Mouse (Mus musculus) intestine, embryonic 14.5 days (tissue): ENCODE data around the gene Rasa4. TPM values are rescaled to one million over a fixed set of nuclear protein-coding genes. Genes with fewer than 3 reads are reported as not detected.

Experiments
- ATAC-seq: fragments of 200-750 bp; cut with Nextera tagmentation; replicated peaks from 2 replicates; pipeline ENCODE4 v1.8.0; 2017; ENCODE audit warnings: low read depth, moderate number of reproducible peaks, moderate TSS enrichment, moderate library complexity; ENCODE audit not compliant: low FRiP score, low TSS enrichment
- DNase-seq: peaks from one replicate; pipeline ENCODE4 v3.0.0-alpha.2; 2018; ENCODE audit warnings: low spot score
- H3K27ac ChIP-seq: fragments of 300-500 bp; sonication (generic); 2 replicates; pipeline ENCODE4 v1.5.1; 2014; ENCODE audit warnings: low read depth, mild to moderate bottlenecking, control low read depth
- H3K27me3 ChIP-seq: fragments of 300-500 bp; sonication (generic); replicated peaks from 2 replicates; pipeline ENCODE4 v1.6.1; 2014; ENCODE audit warnings: low read length, control low read depth; ENCODE audit not compliant: control insufficient read depth, insufficient read depth
- H3K36me3 ChIP-seq: fragments of 300-500 bp; sonication (generic); 2 replicates; pipeline ENCODE4 v1.6.1; 2014; ENCODE audit warnings: low read length, control low read depth; ENCODE audit not compliant: control insufficient read depth, insufficient read depth
- H3K4me1 ChIP-seq: fragments of 300-500 bp; sonication (generic); replicated peaks from 2 replicates; pipeline ENCODE4 v1.6.1; 2014; ENCODE audit warnings: low read length, control low read depth, mixed read lengths; ENCODE audit not compliant: control insufficient read depth, insufficient read depth
- H3K4me2 ChIP-seq: fragments of 300-500 bp; sonication (generic); 2 replicates; pipeline ENCODE4 v1.6.1; 2014; ENCODE audit warnings: low read length
- H3K4me3 ChIP-seq: fragments of 300-500 bp; sonication (generic); 2 replicates; pipeline ENCODE4 v1.5.1; 2014; ENCODE audit warnings: low read depth, low read length, control low read depth, mixed read lengths
- H3K9ac ChIP-seq: fragments of 300-500 bp; sonication (generic); 2 replicates; pipeline ENCODE4 v1.6.1; 2014; ENCODE audit warnings: mild to moderate bottlenecking, low read length
- H3K9me3 ChIP-seq: fragments of 300-500 bp; sonication (generic); 2 replicates; pipeline ENCODE4 v1.6.1; 2016; ENCODE audit warnings: low read length, control low read depth; ENCODE audit not compliant: control insufficient read depth
- WGBS: fragments of 180-500 bp; shearing (Covaris S2); extraction: QIAGEN DNeasy Blood & Tissue Kit; methylation state at CpG from one replicate; pipeline ENCODE4 v1.1.7; 2014; 5-methylcytosine and 5-hydroxymethylcytosine counted together
- polyA plus RNA-seq: library from polyadenylated mRNA; unstranded; fragments of >200 nt; fragmentation: Nextera tagmentation; extraction: Ambion mirVana; gene quantifications from 2 replicates; pipeline ENCODE4 v1.2.1, GENCODE M21; 2014

Rasa4 gene
- 22.6 and 26.1 TPM in 2 replicates for polyA plus RNA-seq

DNA sequence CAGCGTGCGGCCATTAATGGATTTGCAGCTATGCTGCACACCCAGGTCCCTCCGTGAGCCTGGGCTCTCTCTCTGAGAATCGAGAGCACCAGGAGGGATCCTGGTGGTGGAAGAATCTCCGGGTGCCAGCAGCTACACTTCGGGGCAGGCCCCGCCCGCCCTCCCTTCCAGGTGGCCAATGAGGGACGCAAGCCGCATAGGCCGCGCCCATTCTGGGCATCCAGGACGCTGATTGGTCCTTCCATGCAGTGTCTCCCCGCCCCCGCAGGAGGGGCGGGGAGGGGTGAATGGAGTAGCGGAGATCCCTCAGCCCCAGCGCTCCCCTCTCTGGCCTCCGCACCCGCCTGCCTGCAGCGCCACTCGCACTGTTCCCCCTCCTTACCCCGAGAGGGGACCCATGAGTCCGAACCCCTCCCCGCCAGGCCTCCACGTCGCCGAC, at the start of gene Rasa4:
Gene Rasa4 (plus strand): TSS at position 248 of the 439 bp plus-strand sequence.
- WGBS: 0% methylated on average over 27 of the region's 28 CpGs
- H3K36me3 ChIP-seq: no peaks in the 10 kb centered on the region
- no peaks in the 10 kb centered on the region for H3K27me3 ChIP-seq
- peak; percentile 92 for DNase-seq
- peak within 1 kb of the TSS; percentile 96 for H3K4me2 ChIP-seq
- H3K4me3 ChIP-seq: peak within 1 kb of the TSS; percentile 63
- 0 out of 2 replicates have a peak, but pooled peaks cover 3% of the 10 kb centered on the region for H3K4me1 ChIP-seq
- peak within 1 kb of the TSS; percentile 54 for H3K9ac ChIP-seq
- H3K27ac ChIP-seq: 0 out of 2 replicates have a peak within 1 kb of the TSS, but pooled peaks have one; percentile 19
- no peaks in the 10 kb centered on the region for H3K9me3 ChIP-seq
- peak; percentile 94 for ATAC-seq

DNA sequence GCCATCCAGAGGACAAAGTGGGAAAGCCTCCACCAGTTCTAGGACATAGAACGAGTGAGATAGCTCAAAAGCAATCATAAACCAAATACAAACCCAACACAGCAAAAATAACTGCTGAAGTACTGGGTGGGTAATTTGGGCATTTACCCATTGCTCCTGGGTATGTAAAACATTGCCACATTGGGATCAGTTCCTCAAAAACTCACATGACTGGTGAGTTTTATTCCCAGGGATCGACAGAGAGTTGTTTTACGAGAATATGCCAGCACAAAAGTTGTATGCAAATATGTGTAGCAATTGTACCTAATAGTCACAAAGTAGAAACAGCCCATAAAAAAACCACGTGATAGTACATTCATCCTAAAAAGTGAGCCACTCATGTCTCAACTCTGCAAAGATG, 48.8 kb upstream of the Rasa4 start:
- Histone ChIP-seq H3K4me1 (no peaks in the 10 kb centered on the region), H3K36me3 (peaks cover 22% of the 10 kb centered on the region), H3K9me3 (no peaks in the 10 kb centered on the region), H3K9ac (no peak overlapping the region), H3K4me3 (no peak overlapping the region), H3K4me2 (no peak overlapping the region), H3K27me3 (no peaks in the 10 kb centered on the region), H3K27ac (no peak overlapping the region)
- DNase-seq (no peak), ATAC-seq (no peak)
- WGBS: 79% methylated on average over 4 of the region's 4 CpGs

DNA sequence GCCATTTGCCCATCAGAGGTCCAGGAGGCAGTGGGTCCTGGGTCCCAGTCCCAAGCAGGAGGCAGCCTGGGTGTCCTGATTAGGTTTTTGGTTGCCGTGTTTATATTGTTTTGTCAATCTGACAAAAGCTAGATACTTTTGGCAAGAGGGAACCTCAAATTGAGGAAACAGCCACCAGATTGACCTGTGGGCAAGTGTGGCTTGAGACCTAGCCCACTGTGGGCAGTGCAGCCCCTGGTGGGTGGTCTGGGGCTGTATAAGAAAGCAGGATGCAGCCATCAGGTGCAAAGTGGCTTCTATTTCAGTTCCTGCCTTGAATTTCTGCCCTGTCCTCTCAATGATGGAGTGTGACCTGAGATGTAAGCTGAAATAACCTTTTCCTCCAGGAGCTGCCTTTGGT, 48.4 kb upstream of the Rasa4 start:
- Histone ChIP-seq H3K4me1 (no peaks in the 10 kb centered on the region), H3K4me2 (no peak overlapping the region), H3K36me3 (peaks cover 18% of the 10 kb centered on the region), H3K27me3 (no peaks in the 10 kb centered on the region), H3K9ac (no peak overlapping the region), H3K27ac (no peak overlapping the region), H3K4me3 (no peak overlapping the region), H3K9me3 (no peaks in the 10 kb centered on the region)
- DNase-seq (no peak), ATAC-seq (no peak)
- WGBS: 82% methylated on average over 1 of the region's 1 CpGs

DNA sequence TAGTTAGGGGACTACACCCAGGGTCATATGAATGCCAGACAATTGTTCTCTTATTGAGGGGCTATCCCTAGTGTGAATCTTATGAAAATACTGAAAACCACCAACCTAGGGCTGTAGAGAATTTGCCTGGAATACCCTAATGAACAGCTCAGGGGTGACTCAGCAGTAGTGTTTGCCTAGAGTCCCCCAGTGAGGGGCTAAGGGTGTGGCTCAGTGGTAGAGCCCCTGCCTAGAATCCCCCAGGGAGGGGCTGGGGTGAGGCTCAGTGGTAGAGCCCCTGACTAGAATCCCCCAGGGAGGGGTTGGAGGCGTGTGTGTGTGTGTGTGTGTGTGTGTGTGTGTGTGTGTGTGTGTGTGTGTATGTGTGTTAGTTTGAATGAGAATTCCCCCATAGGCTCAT, 47.0 kb upstream of the Rasa4 start:
- no peak overlapping the region for H3K27ac ChIP-seq
- ATAC-seq: no peak
- WGBS: 92% methylated on average over 1 of the region's 1 CpGs
- no peak for DNase-seq
- H3K4me2 ChIP-seq: no peak overlapping the region
- no peaks in the 10 kb centered on the region for H3K9me3 ChIP-seq
- H3K9ac ChIP-seq: no peak overlapping the region
- peaks cover 5% of the 10 kb centered on the region for H3K36me3 ChIP-seq
- no peaks in the 10 kb centered on the region for H3K27me3 ChIP-seq
- H3K4me1 ChIP-seq: no peaks in the 10 kb centered on the region
- no peak overlapping the region for H3K4me3 ChIP-seq

DNA sequence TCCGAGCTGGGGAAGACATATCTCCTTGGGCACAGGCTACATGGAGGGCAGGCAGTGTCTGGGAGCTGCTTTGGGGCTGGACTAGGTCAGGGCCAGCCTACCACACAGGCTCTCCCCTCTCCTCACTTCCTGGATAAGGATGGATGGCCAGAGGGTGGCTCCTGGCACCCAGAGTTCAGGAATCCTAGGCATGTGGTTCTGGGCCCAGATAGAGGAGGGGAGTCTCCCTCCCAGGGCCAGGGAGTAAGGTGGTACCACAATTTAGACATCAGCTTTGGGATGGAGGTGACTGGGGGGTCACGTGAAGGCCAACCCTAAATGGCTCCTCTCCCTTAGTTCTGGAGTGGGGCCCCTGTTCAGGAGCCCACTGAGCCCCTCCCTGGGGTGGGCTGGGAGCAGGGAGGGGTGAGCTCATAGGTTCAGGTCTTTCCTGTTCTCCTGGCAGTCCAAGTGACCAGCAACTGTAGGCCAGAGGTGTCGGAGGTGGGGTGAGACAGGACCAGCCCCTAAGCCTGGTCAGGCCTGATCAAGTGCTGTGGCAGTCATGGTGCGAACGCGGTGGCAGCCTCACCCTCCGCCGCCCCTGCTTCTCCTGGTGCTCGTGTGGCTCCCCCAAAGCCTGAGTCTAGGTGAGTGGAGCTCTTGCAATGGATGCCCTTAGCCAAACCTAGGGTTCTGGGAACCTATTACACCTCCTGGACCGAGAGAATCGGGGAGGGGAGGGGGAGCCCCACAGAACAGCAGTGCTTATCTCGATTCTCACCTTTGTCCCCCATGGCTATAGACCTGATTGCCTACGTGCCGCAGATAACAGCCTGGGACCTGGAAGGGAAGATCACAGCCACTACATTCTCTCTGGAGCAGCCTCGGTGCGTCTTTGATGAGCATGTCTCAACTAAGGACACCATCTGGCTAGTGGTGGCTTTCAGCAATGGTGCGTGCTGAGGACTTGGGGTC, 45.2 kb upstream of the Rasa4 start, which contains the start of gene Upk3b:
Gene Upk3b (plus strand): TSS at position 239 of the 957 bp plus-strand sequence.
- WGBS: 53% methylated on average over 17 of the region's 17 CpGs
- H3K27me3 ChIP-seq: no peaks in the 10 kb centered on the region
- DNase-seq (peak; percentile 62), ATAC-seq (peak; percentile 50)
- no peaks in the 10 kb centered on the region for H3K36me3 ChIP-seq
- no peak within 1 kb of the TSS for H3K9ac ChIP-seq
- H3K4me3 ChIP-seq: 0 out of 2 replicates have a peak within 1 kb of the TSS, but pooled peaks have one; percentile 7
- no peaks in the 10 kb centered on the region for H3K4me1 ChIP-seq
- H3K9me3 ChIP-seq: no peaks in the 10 kb centered on the region
- H3K27ac ChIP-seq: peak within 1 kb of the TSS; percentile 17; the same call in 1 of the 2 replicates
- H3K4me2 ChIP-seq: no peak within 1 kb of the TSS

DNA sequence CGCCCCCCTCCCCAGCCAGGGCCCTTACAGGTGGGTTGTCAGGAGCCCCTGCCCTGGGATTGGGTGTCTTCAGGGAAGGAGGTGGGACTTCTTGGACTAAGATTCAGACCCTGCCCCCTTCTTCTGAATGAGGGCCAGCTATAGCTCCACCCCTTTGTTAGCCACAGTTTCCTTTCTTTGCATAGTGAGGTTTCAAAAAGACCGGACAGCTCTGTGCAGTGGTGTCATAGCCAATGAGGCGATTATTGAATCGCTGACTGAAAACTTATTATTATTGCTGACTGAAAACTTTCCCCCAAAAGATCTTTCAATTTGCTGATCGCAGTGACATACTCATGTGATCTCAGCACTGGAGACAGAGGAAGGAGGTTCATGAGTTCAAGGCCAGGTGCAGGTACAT, 43.5 kb upstream of the Rasa4 start:
- Histone ChIP-seq H3K4me3 (0 out of 2 replicates have a peak overlapping the region, but pooled peaks have one; percentile 6), H3K9me3 (no peaks in the 10 kb centered on the region), H3K27me3 (no peaks in the 10 kb centered on the region), H3K36me3 (no peaks in the 10 kb centered on the region), H3K9ac (no peak overlapping the region), H3K4me1 (no peaks in the 10 kb centered on the region), H3K27ac (no peak overlapping the region), H3K4me2 (peak overlapping the region; percentile 26; the same call in 1 of the 2 replicates)
- 38% methylated on average over 5 of the region's 5 CpGs for WGBS
- DNase-seq: no peak
- no peak; the same call in 1 of the 2 replicates for ATAC-seq

DNA sequence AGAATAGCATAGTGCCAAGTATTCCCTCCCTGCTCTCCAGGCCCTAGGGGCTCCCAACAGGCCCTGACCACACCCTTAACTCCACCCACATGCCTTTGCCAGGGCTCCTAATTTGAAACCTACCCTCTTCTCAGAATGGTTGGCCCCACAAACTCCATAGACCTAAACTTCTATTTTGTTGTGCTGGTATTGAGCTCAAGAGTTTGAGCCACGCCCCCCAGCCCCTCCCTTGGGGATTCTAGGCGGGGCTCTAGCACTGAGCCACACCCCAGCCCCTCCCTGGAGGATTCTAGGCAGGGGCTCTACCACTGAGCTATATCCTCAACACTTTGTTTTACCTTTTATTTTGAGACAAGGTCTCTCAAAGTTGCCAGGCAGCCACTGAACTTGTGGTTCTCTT, 42.5 kb upstream of the Rasa4 start:
- no peak overlapping the region for H3K4me2 ChIP-seq
- no peaks in the 10 kb centered on the region for H3K9me3 ChIP-seq
- H3K27me3 ChIP-seq: no peaks in the 10 kb centered on the region
- ATAC-seq (no peak), DNase-seq (no peak)
- H3K36me3 ChIP-seq: no peaks in the 10 kb centered on the region
- H3K9ac ChIP-seq: no peak overlapping the region
- H3K4me1 ChIP-seq: no peaks in the 10 kb centered on the region
- H3K27ac ChIP-seq: no peak overlapping the region
- no peak overlapping the region for H3K4me3 ChIP-seq
- WGBS: 40% methylated on average over 2 of the region's 2 CpGs

DNA sequence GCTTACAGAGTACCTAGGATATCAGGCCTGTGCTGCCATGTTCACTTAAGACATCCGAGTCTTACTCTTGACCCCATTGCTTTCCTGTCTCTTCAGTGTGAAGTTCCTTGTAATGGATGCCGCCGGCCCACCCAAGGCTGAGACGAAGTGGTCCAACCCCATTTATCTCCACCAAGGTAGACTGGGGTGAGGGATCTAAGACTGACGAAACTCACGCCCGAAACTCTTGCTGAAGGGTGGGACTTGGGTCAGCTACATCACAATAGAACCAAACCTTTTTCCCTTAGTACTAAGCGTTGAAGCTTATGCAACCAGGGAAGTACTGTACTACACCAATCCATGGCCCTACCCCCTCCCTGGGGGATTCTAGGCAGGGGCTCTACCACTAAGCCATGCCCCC, 42.0 kb upstream of the Rasa4 start:
- DNase-seq: no peak
- H3K4me2 ChIP-seq: no peak overlapping the region
- H3K36me3 ChIP-seq: no peaks in the 10 kb centered on the region
- no peak overlapping the region for H3K9ac ChIP-seq
- H3K27ac ChIP-seq: no peak overlapping the region
- H3K4me3 ChIP-seq: no peak overlapping the region
- H3K27me3 ChIP-seq: no peaks in the 10 kb centered on the region
- ATAC-seq: no peak
- no peaks in the 10 kb centered on the region for H3K4me1 ChIP-seq
- no peaks in the 10 kb centered on the region for H3K9me3 ChIP-seq
- WGBS: 91% methylated on average over 8 of the region's 8 CpGs
